Mouse (Mus musculus): Measurements from ENCODE around the gene Mre11a. TPM values are rescaled to one million over a fixed set of nuclear protein-coding genes. Genes with fewer than 3 reads are reported as not detected.

The Mre11a gene
- total and polyA plus RNA-seq, 3 experiments: 10.9 to 72.4 (median 44.7) TPM

DNA sequence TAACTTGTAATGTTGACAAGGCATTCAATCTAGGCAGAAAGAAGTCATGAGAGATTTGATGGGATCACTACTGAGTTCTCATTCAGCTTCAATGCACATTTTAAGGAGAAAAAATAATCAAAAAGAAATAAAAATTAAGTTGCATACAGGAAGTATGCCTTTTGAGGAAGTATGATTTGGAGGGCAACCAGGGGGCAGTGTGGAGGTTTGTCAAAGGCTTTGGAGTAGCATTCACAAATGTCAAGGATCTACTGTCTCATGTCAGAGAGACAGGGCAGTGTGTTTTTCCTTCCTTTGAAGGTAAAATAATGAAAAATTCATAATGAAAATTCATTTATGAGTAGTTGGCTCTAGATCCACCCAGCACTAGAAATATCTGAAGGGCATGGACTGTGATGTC, 100.7 kb downstream of the Mre11a start:
- ATAC-seq (ENCODE audit: extremely low read depth, insufficient number of reproducible peaks, low FRiP score, poor library complexity, severe bottlenecking): no peak
- H3K4me3 ChIP-seq (ENCODE audit: low read depth, low read length): no peak overlapping the region
- no peaks in the 10 kb centered on the region for H3K36me3 ChIP-seq (replicated peaks)
- H3K27me3 ChIP-seq (ENCODE audit: insufficient read depth, low read length): peaks cover 4% of the 10 kb centered on the region; the same call in 1 of the 2 replicates
- H3K4me1 ChIP-seq (ENCODE audit: insufficient read depth, low read depth, low read length): no peaks in the 10 kb centered on the region
- no peak for DNase-seq (ENCODE audit: low spot score)
- no peaks in the 10 kb centered on the region for H3K9me3 ChIP-seq (replicated peaks)
- TF ChIP-seq GATA1 (IDR thresholded peaks at IDR 0.05; ENCODE audit: borderline replicate concordance, low read length) (no peak), TAL1 (conservative IDR thresholded peaks at IDR 0.05; ENCODE audit: low read depth, low read length) (no peak), CTCF (IDR thresholded peaks at IDR 0.05; ENCODE audit: low read depth, low read length) (no peak), GATA2 (IDR thresholded peaks at IDR 0.05; ENCODE audit: borderline replicate concordance, low read depth, low read length) (no peak), POLR2AphosphoS5 (IDR thresholded peaks at IDR 0.05; ENCODE audit: insufficient replicate concordance, low read depth, low read length) (no peak)

DNA sequence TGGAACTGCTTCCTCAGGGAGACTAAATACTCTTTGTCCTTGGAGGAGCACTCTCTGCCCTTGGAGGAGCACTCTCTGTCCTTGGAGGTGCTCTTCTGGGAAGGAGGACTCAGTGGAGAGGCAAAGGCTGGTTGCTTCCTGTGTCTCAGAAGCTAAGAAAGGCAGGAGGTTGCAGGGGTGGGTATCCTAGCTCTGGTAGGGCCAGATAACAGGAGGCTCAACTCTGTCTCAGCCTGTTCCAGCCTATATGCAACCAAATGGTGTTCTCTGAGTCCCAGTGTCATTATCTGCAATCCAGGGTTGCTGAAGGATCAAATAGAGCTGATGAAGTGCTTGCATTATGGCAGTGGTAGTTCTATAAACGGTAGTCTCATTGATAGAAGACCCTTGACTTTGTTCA, 101.5 kb downstream of the Mre11a start:
- DNase-seq (ENCODE audit: low spot score) (no peak), ATAC-seq (ENCODE audit: extremely low read depth, insufficient number of reproducible peaks, low FRiP score, poor library complexity, severe bottlenecking) (no peak)
- Histone ChIP-seq H3K9me3 (replicated peaks) (no peaks in the 10 kb centered on the region), H3K4me1 (ENCODE audit: insufficient read depth, low read depth, low read length) (no peaks in the 10 kb centered on the region), H3K36me3 (replicated peaks) (no peaks in the 10 kb centered on the region), H3K4me3 (ENCODE audit: low read depth, low read length) (no peak overlapping the region), H3K27me3 (ENCODE audit: insufficient read depth, low read length) (peaks cover 4% of the 10 kb centered on the region; the same call in 1 of the 2 replicates)
- no peak for TF ChIP-seq GATA2 (IDR thresholded peaks at IDR 0.05; ENCODE audit: borderline replicate concordance, low read depth, low read length)
- no peak for TF ChIP-seq GATA1 (IDR thresholded peaks at IDR 0.05; ENCODE audit: borderline replicate concordance, low read length)

Other genes with a start within 250 kb of the Mre11a start
- 2.3 and 2.6 TPM in 2 replicates for gene Amotl1, start 139.6 kb upstream of the Mre11a start, total RNA-seq (2014; fragmentation: Nextera tagmentation)
- gene Amotl1, start 139.6 kb upstream of the Mre11a start, total RNA-seq (2017): 4.6 and 4.9 TPM in 2 replicates
- 2.6 and 3.1 TPM in 2 replicates for gene Amotl1, start 139.6 kb upstream of the Mre11a start, polyA plus RNA-seq (2012)
- not detected in 2 replicates for gene Piwil4, start 43.9 kb upstream of the Mre11a start, total RNA-seq (2014; fragmentation: Nextera tagmentation)
- gene Piwil4, start 43.9 kb upstream of the Mre11a start, total RNA-seq (2017): 0.76 and 0.87 TPM in 2 replicates
- 0.01 and 0.02 TPM in 2 replicates for gene Piwil4, start 43.9 kb upstream of the Mre11a start, polyA plus RNA-seq (2012)
- gene Fut4, start 32.3 kb upstream of the Mre11a start, total RNA-seq (2014; fragmentation: Nextera tagmentation): not detected in 2 replicates
- gene Fut4, start 32.3 kb upstream of the Mre11a start, total RNA-seq (2017): under 0.01 and 0.05 TPM in 2 replicates
- 0.02 TPM in 1 of 2 replicates, not detected in the other for gene Fut4, start 32.3 kb upstream of the Mre11a start, polyA plus RNA-seq (2012)
- gene 1700012B09Rik, start 13.6 kb upstream of the Mre11a start, total RNA-seq (2014; fragmentation: Nextera tagmentation): not detected in 2 replicates
- not detected in 2 replicates for gene 1700012B09Rik, start 13.6 kb upstream of the Mre11a start, total RNA-seq (2017)
- gene 1700012B09Rik, start 13.6 kb upstream of the Mre11a start, polyA plus RNA-seq (2012): not detected in 2 replicates
- gene Ankrd49, start 202 bp downstream of the Mre11a start, total RNA-seq (2014; fragmentation: Nextera tagmentation): 100 and 112 TPM in 2 replicates
- 63.3 and 75.5 TPM in 2 replicates for gene Ankrd49, start 202 bp downstream of the Mre11a start, total RNA-seq (2017)
- 43.1 and 47.6 TPM in 2 replicates for gene Ankrd49, start 202 bp downstream of the Mre11a start, polyA plus RNA-seq (2012)
- gene Gpr83, start 75.6 kb downstream of the Mre11a start, total RNA-seq (2014; fragmentation: Nextera tagmentation): not detected in 2 replicates
- 0.06 and 0.11 TPM in 2 replicates for gene Gpr83, start 75.6 kb downstream of the Mre11a start, total RNA-seq (2017)
- gene Gpr83, start 75.6 kb downstream of the Mre11a start, polyA plus RNA-seq (2012): not detected in 2 replicates
- gene Izumo1r, start 119.3 kb downstream of the Mre11a start, total RNA-seq (2014; fragmentation: Nextera tagmentation): not detected in 2 replicates
- gene Izumo1r, start 119.3 kb downstream of the Mre11a start, total RNA-seq (2017): 0.11 TPM in 1 of 2 replicates, not detected in the other
- gene Izumo1r, start 119.3 kb downstream of the Mre11a start, polyA plus RNA-seq (2012): not detected in 2 replicates